Mouse (Mus musculus): ENCODE results near the gene Selenon.

DNA sequence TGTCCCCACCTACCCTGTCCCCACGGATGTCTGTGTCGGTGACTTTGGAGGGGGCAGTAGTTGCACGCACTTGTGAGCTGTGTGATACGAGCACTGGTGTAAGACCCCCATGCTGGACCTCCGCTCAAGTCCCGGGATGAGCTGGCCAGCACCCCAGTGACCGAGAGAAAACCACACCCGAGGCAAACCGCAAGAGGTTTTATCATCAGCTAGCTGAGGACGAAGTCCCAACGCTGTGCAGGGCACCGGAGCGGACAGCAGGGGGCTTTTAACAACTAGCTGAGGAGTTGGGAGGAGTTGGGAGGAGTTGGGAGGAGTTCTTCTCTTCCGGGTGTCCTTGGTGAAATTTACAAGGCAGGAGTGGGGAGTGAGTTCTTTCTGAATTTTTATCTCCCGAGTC, 39.2 kb downstream of the Selenon start:
- TF ChIP-seq POLR2A (IDR thresholded peaks at IDR 0.05; ENCODE audit: low read depth, low read length) (no peak), POLR2AphosphoS2 (IDR thresholded peaks at IDR 0.05; ENCODE audit: low read depth, low read length) (no peak), GABPA (IDR thresholded peaks at IDR 0.05; ENCODE audit: insufficient replicate concordance, low read depth, low read length) (no peak), CTCF (conservative IDR thresholded peaks at IDR 0.05 in 1 of 2, IDR thresholded peaks at IDR 0.05 in 1 of 2; ENCODE audit: low read depth in 2 of 2, low read length in 2 of 2) (no peak), TCF12 (IDR thresholded peaks at IDR 0.05; ENCODE audit: low read depth, low read length) (no peak), ZMIZ1 (IDR thresholded peaks at IDR 0.05; ENCODE audit: low read depth, low read length) (no peak), ZC3H11A (IDR thresholded peaks at IDR 0.05; ENCODE audit: low read depth, low read length) (no peak), MAX (IDR thresholded peaks at IDR 0.05; ENCODE audit: low read length) (no peak), MAZ (IDR thresholded peaks at IDR 0.05; ENCODE audit: low read depth, low read length) (no peak), CHD2 (IDR thresholded peaks at IDR 0.05; ENCODE audit: low read length) (no peak)
